Mouse (Mus musculus): ENCODE measurements around the gene Sash1.

The Sash1 gene

GRCm38 (mm10) chr10:8789096-8789495 is 96.8 kb downstream of the Sash1 start:
- no peak for DNase-seq (ENCODE audit: low spot score)

GRCm38 (mm10) chr10:8787221-8787620 is 98.6 kb downstream of the Sash1 start:
- no peak for DNase-seq (ENCODE audit: low spot score)

- no peak for DNase-seq (ENCODE audit: low spot score)
These were observed 100.3 kb downstream of the Sash1 start for GRCm38 (mm10) chr10:8785451-8786145.

GRCm38 (mm10) chr10:8781876-8782372 is 103.9 kb downstream of the Sash1 start:
- DNase-seq (ENCODE audit: low spot score) = no peak

- DNase-seq (ENCODE audit: low spot score) = no peak
These were observed 106.0 kb downstream of the Sash1 start for GRCm38 (mm10) chr10:8779842-8780241.

- DNase-seq (ENCODE audit: low spot score) = no peak
These were observed 107.0 kb downstream of the Sash1 start for GRCm38 (mm10) chr10:8778845-8779244.

- no peak for DNase-seq (ENCODE audit: low spot score)
These were observed 108.2 kb downstream of the Sash1 start for GRCm38 (mm10) chr10:8777552-8778253.

GRCm38 (mm10) chr10:8776791-8777190 is 109.1 kb downstream of the Sash1 start:
- DNase-seq (ENCODE audit: low spot score) = no peak

GRCm38 (mm10) chr10:8775794-8776193 is 110.1 kb downstream of the Sash1 start:
- DNase-seq (ENCODE audit: low spot score) = no peak

GRCm38 (mm10) chr10:8772464-8773209 is 113.2 kb downstream of the Sash1 start:
- DNase-seq (ENCODE audit: low spot score) = no peak

- DNase-seq (ENCODE audit: low spot score) = no peak
These were observed 114.8 kb downstream of the Sash1 start for GRCm38 (mm10) chr10:8770931-8771653.

GRCm38 (mm10) chr10:8768654-8769053 is 117.2 kb downstream of the Sash1 start:
- no peak for DNase-seq (ENCODE audit: low spot score)

- DNase-seq (ENCODE audit: low spot score) = no peak
These were observed 118.5 kb downstream of the Sash1 start for GRCm38 (mm10) chr10:8767381-8767780.

- DNase-seq (ENCODE audit: low spot score) = no peak
These were observed 119.8 kb downstream of the Sash1 start for GRCm38 (mm10) chr10:8765922-8766522.

GRCm38 (mm10) chr10:8762771-8763170 is 123.1 kb downstream of the Sash1 start:
- no peak for DNase-seq (ENCODE audit: low spot score)

GRCm38 (mm10) chr10:8762209-8762701 is 123.6 kb downstream of the Sash1 start:
- DNase-seq (ENCODE audit: low spot score) = peak; percentile 59

- DNase-seq (ENCODE audit: low spot score) = no peak
These were observed 124.2 kb downstream of the Sash1 start for GRCm38 (mm10) chr10:8761656-8762055.

- DNase-seq (ENCODE audit: low spot score) = no peak
These were observed 125.3 kb downstream of the Sash1 start for GRCm38 (mm10) chr10:8760598-8760997.

GRCm38 (mm10) chr10:8759228-8759627 is 126.6 kb downstream of the Sash1 start:
- DNase-seq (ENCODE audit: low spot score) = no peak

GRCm38 (mm10) chr10:8757429-8757931 is 128.4 kb downstream of the Sash1 start:
- no peak for DNase-seq (ENCODE audit: low spot score)
